Mouse (Mus musculus) stomach, embryonic 16.5 days (tissue): ENCODE results near the gene Nek10. TPM values are rescaled to one million over a fixed set of nuclear protein-coding genes. Genes with fewer than 3 reads are reported as not detected.
"Not testable (repeated sequence)": the region's sequence is repeated elsewhere in the genome, so short reads cannot be mapped to it uniquely, and the experiment has no call there.

ENCODE experiments used
- ATAC-seq: fragments of 200-750 bp; cut with Nextera tagmentation; 2 replicates; pipeline ENCODE4 v1.8.0; 2017; ENCODE audit warnings: moderate number of reproducible peaks, moderate TSS enrichment; ENCODE audit not compliant: insufficient read depth, low FRiP score
- H3K27ac ChIP-seq: fragments of 300-500 bp; sonication (generic); 2 replicates; pipeline ENCODE4 v1.5.1; 2014; ENCODE audit warnings: low read length
- H3K27me3 ChIP-seq: fragments of 300-500 bp; sonication (generic); 2 replicates; pipeline ENCODE4 v1.6.1; 2014; ENCODE audit warnings: low read length, control low read depth, mixed read lengths; ENCODE audit not compliant: control insufficient read depth, insufficient read depth
- H3K36me3 ChIP-seq: fragments of 300-500 bp; sonication (generic); 2 replicates; pipeline ENCODE4 v1.6.1; 2014; ENCODE audit warnings: low read length; ENCODE audit not compliant: control insufficient read depth, insufficient read depth
- H3K4me1 ChIP-seq: fragments of 300-500 bp; sonication (generic); 2 replicates; pipeline ENCODE4 v1.6.1; 2014; ENCODE audit warnings: low read length, control low read depth, mixed read lengths; ENCODE audit not compliant: control insufficient read depth, insufficient read depth
- H3K4me2 ChIP-seq: fragments of 300-500 bp; sonication (generic); 2 replicates; pipeline ENCODE4 v1.6.1; 2014; ENCODE audit warnings: low read depth, low read length, mixed read lengths
- H3K4me3 ChIP-seq: fragments of 300-500 bp; sonication (generic); replicated peaks from 2 replicates; pipeline ENCODE4 v1.5.1; 2014; ENCODE audit warnings: mild to moderate bottlenecking, low read length
- H3K9ac ChIP-seq: fragments of 300-500 bp; sonication (generic); 2 replicates; pipeline ENCODE4 v1.6.1; 2014; ENCODE audit warnings: low read length
- H3K9me3 ChIP-seq: fragments of 300-500 bp; sonication (generic); replicated peaks from 2 replicates; pipeline ENCODE4 v1.6.1; 2016; ENCODE audit warnings: low read length, control low read depth; ENCODE audit not compliant: control insufficient read depth
- WGBS: fragments of 180-500 bp; shearing (Covaris S2); extraction: QIAGEN DNeasy Blood & Tissue Kit; methylation state at CpG from one replicate; pipeline ENCODE4 v1.1.7; 2014; 5-methylcytosine and 5-hydroxymethylcytosine counted together
- polyA plus RNA-seq: library from polyadenylated mRNA; unstranded; fragments of >200 nt; fragmentation: Nextera tagmentation; extraction: Ambion mirVana; gene quantifications from 2 replicates; pipeline ENCODE4 v1.2.1, GENCODE M21; 2015

Nek10 gene
- polyA plus RNA-seq, 1 experiment from 2014 or later, result 0.05 TPM

- Histone ChIP-seq H3K9me3 (no peaks in the 10 kb centered on the region), H3K27ac (no peak overlapping the region), H3K4me3 (no peak overlapping the region), H3K9ac (no peak overlapping the region), H3K4me2 (no peak overlapping the region), H3K4me1 (no peaks in the 10 kb centered on the region), H3K27me3 (no peaks in the 10 kb centered on the region), H3K36me3 (no peaks in the 10 kb centered on the region)
- ATAC-seq, result no peak
- 74% methylated on average over 2 of the region's 2 CpGs for WGBS
Measured at GRCm38 (mm10) chr14:14959780-14960440, 156.7 kb downstream of the Nek10 start.

DNA sequence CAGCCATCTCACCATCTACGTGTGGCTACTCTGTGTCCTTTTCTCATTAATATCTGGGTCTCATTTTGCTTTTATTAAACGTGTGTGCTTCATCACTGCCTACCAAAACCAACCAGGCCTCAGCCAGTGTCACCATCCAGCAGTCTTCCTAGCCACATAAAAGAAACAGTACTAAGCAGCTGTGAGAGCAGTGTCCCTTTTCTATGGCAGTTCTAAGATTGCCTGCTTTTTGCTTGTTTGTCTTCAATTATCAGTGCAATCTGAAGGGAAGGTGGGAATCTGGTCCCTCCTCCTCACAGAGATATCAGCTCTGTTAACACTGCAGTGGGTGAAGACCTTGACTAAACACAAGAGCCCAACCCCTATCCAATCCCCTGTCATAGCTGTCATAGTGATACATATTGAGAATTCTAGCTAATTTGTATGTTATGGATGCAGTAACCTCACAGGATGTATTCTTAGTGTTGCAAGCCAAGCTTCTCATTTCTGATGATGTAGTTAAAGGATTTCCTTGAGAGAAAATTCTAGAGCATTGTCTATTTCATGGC, 157.3 kb downstream of the Nek10 start:
- Histone ChIP-seq H3K9ac (no peak overlapping the region), H3K4me2 (no peak overlapping the region), H3K9me3 (no peaks in the 10 kb centered on the region), H3K27ac (no peak overlapping the region), H3K36me3 (no peaks in the 10 kb centered on the region), H3K4me3 (no peak overlapping the region), H3K27me3 (no peaks in the 10 kb centered on the region), H3K4me1 (no peaks in the 10 kb centered on the region)
- 70% methylated on average over 2 of the region's 2 CpGs for WGBS
- ATAC-seq, result no peak

GRCm38 (mm10) chr14:14970633-14971032, 167.4 kb downstream of the Nek10 start:
- Histone ChIP-seq H3K9me3 (no peaks in the 10 kb centered on the region), H3K27ac (no peak overlapping the region), H3K27me3 (no peaks in the 10 kb centered on the region), H3K4me3 (no peak overlapping the region), H3K4me2 (no peak overlapping the region), H3K36me3 (no peaks in the 10 kb centered on the region), H3K9ac (no peak overlapping the region), H3K4me1 (no peaks in the 10 kb centered on the region)
- ATAC-seq, result no peak
- WGBS, result 61% methylated on average over 2 of the region's 2 CpGs

- Histone ChIP-seq H3K9me3 (no peaks in the 10 kb centered on the region), H3K36me3 (no peaks in the 10 kb centered on the region), H3K4me3 (no peak overlapping the region), H3K4me1 (no peaks in the 10 kb centered on the region), H3K9ac (no peak overlapping the region), H3K4me2 (no peak overlapping the region), H3K27ac (no peak overlapping the region), H3K27me3 (no peaks in the 10 kb centered on the region)
- no peak for ATAC-seq
- 59% methylated on average over 4 of the region's 4 CpGs for WGBS
Measured at GRCm38 (mm10) chr14:14971056-14971455, 167.8 kb downstream of the Nek10 start.

DNA sequence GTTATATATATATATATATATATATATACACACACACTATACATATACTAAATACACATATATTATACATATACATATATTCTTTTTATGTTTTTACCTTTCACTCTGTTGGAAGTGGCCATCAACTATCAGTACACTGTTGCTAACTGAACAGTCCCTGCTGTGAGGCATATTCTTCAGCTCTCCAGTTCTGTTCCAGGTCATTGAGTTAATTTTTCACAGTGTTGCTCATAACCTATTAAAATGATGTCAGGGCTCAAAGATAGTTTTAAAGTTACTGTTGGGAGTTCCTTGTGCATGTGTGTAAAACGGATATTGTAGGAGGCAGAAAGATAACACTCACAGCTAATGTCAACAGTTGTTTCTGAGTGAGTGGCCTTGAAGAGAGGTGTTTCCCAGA, 170.9 kb downstream of the Nek10 start:
- no peak overlapping the region for H3K4me3 ChIP-seq
- ATAC-seq, result no peak
- H3K27me3 ChIP-seq, result no peaks in the 10 kb centered on the region
- H3K9me3 ChIP-seq, result no peaks in the 10 kb centered on the region
- no peak overlapping the region for H3K9ac ChIP-seq
- WGBS, result 34% methylated on average over 1 of the region's 1 CpGs
- no peak overlapping the region for H3K27ac ChIP-seq
- no peaks in the 10 kb centered on the region for H3K36me3 ChIP-seq
- no peaks in the 10 kb centered on the region for H3K4me1 ChIP-seq
- H3K4me2 ChIP-seq, result no peak overlapping the region

GRCm38 (mm10) chr14:14984106-14984505, 180.9 kb downstream of the Nek10 start:
- not testable (repeated sequence) for H3K27me3 ChIP-seq, H3K36me3 ChIP-seq, H3K27ac ChIP-seq, H3K4me1 ChIP-seq, H3K4me3 ChIP-seq, H3K9me3 ChIP-seq, H3K9ac ChIP-seq, H3K4me2 ChIP-seq, ATAC-seq
- 60% methylated on average over 1 of the region's 1 CpGs for WGBS

GRCm38 (mm10) chr14:14984710-14985647, 181.8 kb downstream of the Nek10 start:
- Histone ChIP-seq H3K4me2 (no peak overlapping the region), H3K27me3 (no peaks in the 10 kb centered on the region), H3K4me3 (no peak overlapping the region), H3K9ac (no peak overlapping the region), H3K36me3 (no peaks in the 10 kb centered on the region), H3K9me3 (no peaks in the 10 kb centered on the region), H3K4me1 (no peaks in the 10 kb centered on the region), H3K27ac (no peak overlapping the region)
- WGBS, result 36% methylated on average over 11 of the region's 11 CpGs
- ATAC-seq, result peak; percentile 64

DNA sequence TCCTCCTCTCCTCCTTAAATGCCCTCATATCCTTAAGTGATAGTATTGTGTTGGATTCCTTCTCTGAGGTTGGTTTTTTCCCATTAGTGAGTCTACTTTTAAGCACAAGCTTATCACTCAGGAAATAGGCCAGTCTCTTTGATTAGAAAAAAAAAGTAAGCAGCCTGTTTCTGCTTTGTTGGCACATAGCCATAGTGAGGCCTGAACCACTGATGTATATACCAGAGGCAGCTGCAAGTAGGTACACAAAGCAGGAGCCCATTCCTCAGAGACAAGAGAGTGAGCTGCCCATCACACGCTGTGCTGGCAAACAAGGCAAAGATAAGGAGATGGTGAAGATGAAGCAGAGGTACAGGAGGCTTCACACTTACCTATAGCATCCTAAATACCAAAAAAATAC, 184.2 kb downstream of the Nek10 start:
- no peaks in the 10 kb centered on the region for H3K36me3 ChIP-seq
- H3K27me3 ChIP-seq, result no peaks in the 10 kb centered on the region
- H3K4me1 ChIP-seq, result no peaks in the 10 kb centered on the region
- no peak overlapping the region for H3K4me2 ChIP-seq
- no peak overlapping the region for H3K4me3 ChIP-seq
- H3K9me3 ChIP-seq, result no peaks in the 10 kb centered on the region
- no peak overlapping the region for H3K9ac ChIP-seq
- ATAC-seq, result no peak
- no peak overlapping the region for H3K27ac ChIP-seq
- WGBS, result 32% methylated on average over 1 of the region's 1 CpGs

DNA sequence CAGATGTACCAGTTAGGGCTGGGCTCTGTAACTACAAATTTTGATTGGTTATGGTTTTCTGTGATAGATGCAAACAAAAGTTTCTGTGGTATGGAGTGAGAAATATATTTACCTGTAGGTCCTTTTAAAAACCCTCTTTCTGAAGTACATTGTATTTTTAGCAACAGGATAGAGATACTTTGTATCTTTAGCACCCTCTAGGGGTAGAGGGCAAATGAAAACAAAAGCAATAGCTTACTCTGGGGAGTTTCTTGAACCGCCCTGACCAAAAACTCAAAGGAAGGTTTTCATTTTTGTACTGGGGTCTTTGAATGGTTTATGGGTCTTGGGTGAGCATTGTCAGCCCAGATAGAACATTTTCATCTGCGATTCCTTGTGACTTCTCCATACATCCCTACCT, 188.4 kb downstream of the Nek10 start:
- WGBS, result 92% methylated on average over 2 of the region's 2 CpGs
- Histone ChIP-seq H3K27ac (no peak overlapping the region), H3K9ac (no peak overlapping the region), H3K4me2 (no peak overlapping the region), H3K36me3 (no peaks in the 10 kb centered on the region), H3K9me3 (no peaks in the 10 kb centered on the region), H3K4me3 (no peak overlapping the region), H3K4me1 (no peaks in the 10 kb centered on the region), H3K27me3 (no peaks in the 10 kb centered on the region)
- ATAC-seq, result no peak
